Mouse (Mus musculus) spleen, adult 2 months (tissue): ENCODE data around the gene Gm20388. TPM values are rescaled to one million over a fixed set of nuclear protein-coding genes. Genes with fewer than 3 reads are reported as not detected.

Experiments used
- DNase-seq, 2 experiments: peaks; one replicate each; pipeline versions ENCODE4 v3.0.0 to v3.0.0-alpha.2; 2012 to 2021; ENCODE audit warnings: low spot score in 2 of 2, low read depth in 1 of 2
- H3K27ac ChIP-seq: fragments of 200-500 bp; 2 replicates; pipeline ENCODE4 v1.5.1; 2012; ENCODE audit warnings: low read length, inconsistent platforms; ENCODE audit not compliant: insufficient read depth
- H3K27me3 ChIP-seq: fragments of 200-500 bp; 2 replicates; pipeline ENCODE4 v1.6.1; 2012; ENCODE audit warnings: mild to moderate bottlenecking, moderate library complexity, low read length, inconsistent platforms; ENCODE audit not compliant: control insufficient read depth, insufficient read depth
- H3K36me3 ChIP-seq: fragments of 200-500 bp; 2 replicates; pipeline ENCODE4 v1.6.1; 2012; ENCODE audit warnings: mild to moderate bottlenecking, low read length, inconsistent platforms; ENCODE audit not compliant: control insufficient read depth, insufficient read depth
- H3K4me1 ChIP-seq: fragments of 200-500 bp; 2 replicates; pipeline ENCODE4 v1.6.1; 2011; ENCODE audit warnings: inconsistent platforms; ENCODE audit not compliant: control insufficient read depth, insufficient read depth, insufficient read length
- H3K4me3 ChIP-seq: fragments of 200-500 bp; 2 replicates; pipeline ENCODE4 v1.5.1; 2011; ENCODE audit warnings: mild to moderate bottlenecking, inconsistent platforms; ENCODE audit not compliant: insufficient read depth, insufficient read length; ENCODE audit errors: extremely low read depth
- CTCF ChIP-seq: fragments of 200-500 bp; IDR thresholded peaks from 2 replicates; pipeline ENCODE4 v1.5.1; 2011; ENCODE audit warnings: mild to moderate bottlenecking, inconsistent platforms; ENCODE audit not compliant: insufficient read depth, insufficient read length, insufficient replicate concordance; ENCODE audit errors: extremely low read depth
- POLR2A ChIP-seq: fragments of 200-500 bp; IDR thresholded peaks from 2 replicates; pipeline ENCODE4 v1.6.1; 2011; ENCODE audit warnings: low read depth, low read length, inconsistent platforms
- WGBS: fragments of 180-500 bp; shearing (Covaris S2); methylation state at CpG from one replicate; pipeline ENCODE4 v1.1.7; 2018; 5-methylcytosine and 5-hydroxymethylcytosine counted together
- polyA plus RNA-seq: library from polyadenylated mRNA; depleted of rRNA; stranded (reverse); fragments of >200 nt; gene quantifications from 2 replicates; pipeline ENCODE4 v1.2.3, GENCODE M21; 2012

The Gm20388 gene
- polyA plus RNA-seq, 1 experiment: 26.1 TPM

- DNase-seq: no peak
- H3K4me3 ChIP-seq: no peak overlapping the region
- 71% methylated on average over 3 of the region's 3 CpGs for WGBS
- no peaks in the 10 kb centered on the region for H3K27me3 ChIP-seq
- H3K27ac ChIP-seq: no peak overlapping the region
- H3K4me1 ChIP-seq: peaks cover 8% of the 10 kb centered on the region; the same call in 1 of the 2 replicates
- H3K36me3 ChIP-seq: no peaks in the 10 kb centered on the region
- no peak for TF ChIP-seq POLR2A
- no peak for TF ChIP-seq CTCF
These were observed 894.1 kb downstream of the Gm20388 start for GRCm38 (mm10) chr8:120804741-120805140.

GRCm38 (mm10) chr8:120806780-120807264 lies 896.2 kb downstream of the Gm20388 start:
- WGBS: 78% methylated on average over 12 of the region's 12 CpGs
- Histone ChIP-seq H3K27me3 (no peaks in the 10 kb centered on the region), H3K4me3 (no peak overlapping the region), H3K36me3 (no peaks in the 10 kb centered on the region), H3K4me1 (peaks cover 5% of the 10 kb centered on the region; the same call in 1 of the 2 replicates), H3K27ac (no peak overlapping the region; the same call in 1 of the 2 replicates)
- no peak for DNase-seq
- TF ChIP-seq POLR2A: no peak
- no peak for TF ChIP-seq CTCF

- Histone ChIP-seq H3K36me3 (no peaks in the 10 kb centered on the region), H3K27me3 (no peaks in the 10 kb centered on the region), H3K27ac (no peak overlapping the region), H3K4me3 (no peak overlapping the region), H3K4me1 (peaks cover 5% of the 10 kb centered on the region; the same call in 1 of the 2 replicates)
- WGBS: 32% methylated on average over 6 of the region's 6 CpGs
- no peak for DNase-seq
- peak; percentile 47; the same call in 1 of the 2 replicates for TF ChIP-seq CTCF
- no peak for TF ChIP-seq POLR2A
These were observed 897.1 kb downstream of the Gm20388 start for GRCm38 (mm10) chr8:120807719-120808118.

- DNase-seq: no peak
- Histone ChIP-seq H3K4me3 (no peak overlapping the region), H3K36me3 (no peaks in the 10 kb centered on the region), H3K4me1 (peaks cover 7% of the 10 kb centered on the region; the same call in 1 of the 2 replicates), H3K27me3 (no peaks in the 10 kb centered on the region), H3K27ac (no peak overlapping the region)
- WGBS: 75% methylated on average over 7 of the region's 7 CpGs
- no peak for TF ChIP-seq POLR2A
- no peak for TF ChIP-seq CTCF
These were observed 898.4 kb downstream of the Gm20388 start for GRCm38 (mm10) chr8:120809050-120809449.

- TF ChIP-seq POLR2A (no peak), CTCF (no peak)
- Histone ChIP-seq H3K36me3 (no peaks in the 10 kb centered on the region), H3K4me1 (peaks cover 7% of the 10 kb centered on the region; the same call in 1 of the 2 replicates), H3K4me3 (no peak overlapping the region), H3K27ac (no peak overlapping the region), H3K27me3 (no peaks in the 10 kb centered on the region)
- no peak for DNase-seq
- 43% methylated on average over 2 of the region's 2 CpGs for WGBS
These were observed 901.3 kb downstream of the Gm20388 start for GRCm38 (mm10) chr8:120811953-120812352.

- no peaks in the 10 kb centered on the region for H3K36me3 ChIP-seq
- TF ChIP-seq POLR2A (no peak), CTCF (no peak)
- WGBS: 17% methylated on average over 2 of the region's 2 CpGs
- H3K27me3 ChIP-seq: no peaks in the 10 kb centered on the region
- no peak overlapping the region for H3K27ac ChIP-seq
- no peak overlapping the region for H3K4me3 ChIP-seq
- H3K4me1 ChIP-seq: peaks cover 3% of the 10 kb centered on the region; the same call in 1 of the 2 replicates
- no peak for DNase-seq
These were observed 902.4 kb downstream of the Gm20388 start for GRCm38 (mm10) chr8:120813028-120813427.

GRCm38 (mm10) chr8:120813839-120814238 lies 903.2 kb downstream of the Gm20388 start:
- no peak overlapping the region for H3K27ac ChIP-seq
- peaks cover 3% of the 10 kb centered on the region; the same call in 1 of the 2 replicates for H3K4me1 ChIP-seq
- no peak for DNase-seq
- TF ChIP-seq POLR2A: no peak
- TF ChIP-seq CTCF: no peak
- 88% methylated on average over 7 of the region's 7 CpGs for WGBS
- no peaks in the 10 kb centered on the region for H3K27me3 ChIP-seq
- H3K4me3 ChIP-seq: no peak overlapping the region
- no peaks in the 10 kb centered on the region for H3K36me3 ChIP-seq

- Histone ChIP-seq H3K27me3 (no peaks in the 10 kb centered on the region), H3K4me1 (peaks cover 3% of the 10 kb centered on the region; the same call in 1 of the 2 replicates), H3K36me3 (no peaks in the 10 kb centered on the region), H3K4me3 (no peak overlapping the region), H3K27ac (no peak overlapping the region)
- no peak for TF ChIP-seq POLR2A
- TF ChIP-seq CTCF: no peak
- no peak for DNase-seq
- 82% methylated on average over 5 of the region's 5 CpGs for WGBS
These were observed 905.7 kb downstream of the Gm20388 start for GRCm38 (mm10) chr8:120816371-120816770.
